Mouse (Mus musculus): ENCODE measurements around the gene Unc93a2.
"Not testable (repeated sequence)": the region's sequence is repeated elsewhere in the genome, so short reads cannot be mapped to it uniquely, and the experiment has no call there.

- not testable (repeated sequence) for TF ChIP-seq POLR2A (IDR thresholded peaks at IDR 0.05; ENCODE audit: low read depth, low read length); CTCF (conservative IDR thresholded peaks at IDR 0.05; ENCODE audit: insufficient read depth, insufficient read length, low read depth, low read length)
Measured at GRCm38 (mm10) chr17:7371879-7372278, 13.4 kb downstream of the Unc93a2 start, which contains the start of gene Gm49630.

Data from kidney, adult 2 months (tissue).